Mouse (Mus musculus) heart, adult 11 months (tissue): ENCODE measurements around the gene Kirrel3.

Experiments
- DNase-seq: peaks from one replicate; pipeline ENCODE4 v3.0.0; 2022

Gene Kirrel3

GRCm38 (mm10) chr9:34905164-34905563 is 419.5 kb downstream of the Kirrel3 start:
- no peak for DNase-seq

DNA sequence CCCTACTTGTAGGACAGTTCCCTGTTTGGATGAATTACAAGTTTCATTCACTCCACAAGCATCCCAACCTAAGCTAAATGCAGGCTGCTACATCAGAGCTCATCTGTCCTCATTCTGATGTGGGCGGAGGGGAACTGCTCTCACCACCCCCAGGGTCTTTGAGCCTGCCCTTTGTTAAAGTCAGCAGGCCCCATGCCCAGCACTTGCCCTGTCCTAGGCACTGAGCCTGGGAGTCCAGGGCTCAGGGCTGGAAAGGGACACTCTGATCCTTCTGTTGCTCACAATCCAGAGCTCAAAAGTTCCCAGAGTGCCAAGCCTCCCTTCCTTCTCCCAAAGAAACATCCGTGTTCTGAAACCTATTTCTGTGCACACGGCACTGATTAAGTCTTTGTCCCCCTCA is 422.3 kb downstream of the Kirrel3 start:
- DNase-seq = no peak

GRCm38 (mm10) chr9:34911838-34912237 is 426.1 kb downstream of the Kirrel3 start:
- DNase-seq = no peak

DNA sequence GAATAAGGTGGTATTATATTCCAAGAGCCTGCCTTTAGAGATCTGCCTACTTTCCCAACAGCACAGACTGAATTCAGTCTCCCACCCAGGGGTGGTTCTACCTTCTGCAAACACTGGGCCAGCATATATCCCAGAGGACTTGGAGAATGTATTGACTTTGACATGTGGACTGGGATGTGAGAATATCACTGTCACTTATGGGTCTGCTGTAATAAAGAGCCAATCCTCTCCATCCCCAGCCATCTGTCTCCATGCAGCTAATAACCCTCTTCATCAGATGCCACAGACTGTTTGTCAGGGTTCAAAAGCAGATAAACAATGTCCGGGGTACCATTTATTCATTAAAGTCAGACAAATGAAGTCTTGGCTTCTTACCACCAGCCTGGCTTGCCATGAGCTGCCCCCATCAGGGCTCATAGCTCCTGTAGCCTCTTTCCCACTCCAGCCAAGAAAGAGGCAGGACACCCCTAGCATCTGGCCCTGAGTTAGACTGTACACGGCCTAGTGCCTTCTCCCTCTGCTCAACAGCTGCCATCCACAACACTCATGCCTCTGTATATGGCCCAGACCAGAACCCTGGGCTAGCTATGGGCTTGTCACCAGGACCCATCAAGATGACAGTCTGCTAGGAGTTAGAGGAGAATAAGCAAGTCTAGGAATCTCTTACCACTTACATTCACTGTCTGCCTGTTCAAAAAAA is 426.7 kb downstream of the Kirrel3 start:
- no peak for DNase-seq

- DNase-seq = no peak
Observed at GRCm38 (mm10) chr9:34912996-34913395, 427.3 kb downstream of the Kirrel3 start.

GRCm38 (mm10) chr9:34918976-34919375 is 433.3 kb downstream of the Kirrel3 start:
- no peak for DNase-seq

DNA sequence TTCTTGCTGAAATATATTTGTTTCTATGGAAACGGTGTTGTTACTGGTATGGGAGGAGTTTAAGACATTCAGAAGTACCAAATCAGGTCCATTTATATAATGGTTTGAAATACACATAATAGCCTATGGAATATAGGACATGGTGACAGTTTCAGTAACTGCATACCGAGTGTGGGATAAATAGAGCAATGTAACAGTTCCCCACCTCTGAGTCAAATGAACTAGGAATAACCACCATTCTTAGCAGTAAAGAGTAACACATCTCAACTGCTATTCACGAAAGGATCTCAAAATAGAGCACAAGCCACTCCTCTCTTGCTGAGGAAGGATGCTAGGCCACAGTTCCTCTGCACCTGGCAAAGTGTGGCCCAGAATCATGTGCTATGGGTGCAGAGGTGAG is 434.4 kb downstream of the Kirrel3 start:
- DNase-seq = no peak

DNA sequence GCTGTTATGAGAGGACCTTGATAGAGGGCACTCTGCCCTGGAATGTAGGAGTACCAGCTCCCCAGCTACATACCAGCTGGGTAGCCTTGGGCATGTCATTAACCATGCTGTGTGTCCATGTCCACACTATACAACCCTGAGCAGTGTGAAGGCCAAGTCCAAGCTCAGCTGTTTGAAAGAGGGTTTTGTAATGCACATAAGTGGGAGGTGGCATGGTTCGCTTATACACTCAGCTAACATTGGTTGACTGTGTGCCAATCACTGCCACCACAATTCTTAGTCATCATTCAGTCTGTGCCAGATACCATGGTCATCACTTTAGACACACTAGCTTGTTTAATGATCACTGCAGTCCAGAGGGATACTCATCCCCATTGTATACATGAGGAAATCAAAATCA is 436.2 kb downstream of the Kirrel3 start:
- DNase-seq = no peak

DNA sequence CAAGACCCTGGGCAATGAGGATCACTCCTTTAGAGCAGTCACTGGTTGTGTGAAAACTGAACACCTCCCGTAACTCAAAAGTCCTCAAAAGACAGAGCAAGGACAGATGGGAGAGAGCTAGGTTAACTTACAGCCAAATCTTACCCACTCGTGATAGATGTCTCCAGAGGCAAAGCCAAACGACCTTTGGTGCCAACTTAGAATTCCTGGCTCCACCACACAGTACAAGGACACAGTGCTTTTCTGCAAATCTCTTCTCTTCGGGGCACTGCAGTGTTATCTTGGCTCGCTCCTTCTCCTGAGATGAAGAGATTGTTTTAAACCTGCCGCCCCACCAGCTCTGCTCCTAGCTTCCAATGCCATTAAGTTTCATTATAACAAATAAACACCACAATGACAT is 437.0 kb downstream of the Kirrel3 start:
- no peak for DNase-seq

DNA sequence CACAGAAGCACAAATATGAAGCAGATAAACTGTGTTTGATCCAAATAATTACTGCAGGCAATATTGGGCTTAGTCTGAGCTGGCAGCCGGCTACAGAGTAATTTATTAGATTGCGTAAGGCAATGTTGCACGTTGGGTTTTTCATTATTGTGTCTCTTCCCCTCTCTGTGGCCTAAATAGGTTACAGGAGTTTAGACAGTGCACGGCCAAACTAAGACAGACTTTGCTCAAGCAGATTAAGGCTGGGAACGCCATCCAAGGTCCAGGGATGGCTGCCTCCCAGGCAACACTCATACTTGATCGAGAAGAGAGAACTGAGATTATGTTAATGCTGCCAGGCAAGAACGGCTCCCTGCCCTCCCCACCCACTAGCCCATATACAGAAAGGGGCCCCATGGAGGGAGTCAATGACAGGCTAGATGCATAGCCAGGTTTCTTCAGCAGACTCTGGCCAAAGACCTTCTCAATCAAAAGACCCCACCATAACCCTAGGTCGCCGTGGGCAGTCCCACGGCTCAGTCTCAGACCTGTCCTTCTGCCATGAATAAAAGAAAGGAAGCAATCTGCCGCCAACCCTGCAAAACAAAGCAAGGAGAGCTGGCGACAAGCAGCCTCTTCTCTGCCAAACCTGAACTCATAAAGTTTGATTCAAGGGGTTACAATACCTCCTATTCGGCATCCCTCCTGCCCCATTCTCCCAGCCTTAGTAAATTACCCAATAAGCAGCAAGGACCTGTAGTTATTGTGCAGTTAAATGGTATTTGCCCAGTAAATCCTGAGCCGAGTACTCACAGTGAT is 437.6 kb downstream of the Kirrel3 start:
- no peak for DNase-seq

GRCm38 (mm10) chr9:34925616-34926015 is 439.9 kb downstream of the Kirrel3 start:
- DNase-seq = no peak

DNA sequence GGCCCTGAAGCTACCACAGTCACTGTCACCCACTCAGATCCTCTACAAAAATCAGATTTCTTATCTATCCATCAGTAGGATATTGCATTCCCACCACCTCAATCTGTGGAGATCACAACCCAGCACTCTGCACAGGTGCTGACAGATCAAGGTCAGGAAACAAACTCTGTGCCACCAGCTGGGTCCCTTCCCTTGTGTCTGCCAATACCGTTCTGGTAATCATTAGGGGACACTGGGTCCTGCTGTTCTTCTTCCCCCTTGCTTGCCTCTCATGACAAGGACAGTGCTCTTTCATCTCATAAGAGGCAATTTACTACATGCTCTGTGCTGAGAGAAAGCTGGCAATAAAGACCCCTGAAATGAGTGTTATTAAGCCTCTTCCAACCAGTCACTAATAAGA is 444.7 kb downstream of the Kirrel3 start:
- no peak for DNase-seq

GRCm38 (mm10) chr9:34938140-34938539 is 452.4 kb downstream of the Kirrel3 start:
- no peak for DNase-seq

GRCm38 (mm10) chr9:34939621-34940020 is 453.9 kb downstream of the Kirrel3 start:
- DNase-seq = no peak

- no peak for DNase-seq
Observed at GRCm38 (mm10) chr9:34942122-34942831, 456.6 kb downstream of the Kirrel3 start.

DNA sequence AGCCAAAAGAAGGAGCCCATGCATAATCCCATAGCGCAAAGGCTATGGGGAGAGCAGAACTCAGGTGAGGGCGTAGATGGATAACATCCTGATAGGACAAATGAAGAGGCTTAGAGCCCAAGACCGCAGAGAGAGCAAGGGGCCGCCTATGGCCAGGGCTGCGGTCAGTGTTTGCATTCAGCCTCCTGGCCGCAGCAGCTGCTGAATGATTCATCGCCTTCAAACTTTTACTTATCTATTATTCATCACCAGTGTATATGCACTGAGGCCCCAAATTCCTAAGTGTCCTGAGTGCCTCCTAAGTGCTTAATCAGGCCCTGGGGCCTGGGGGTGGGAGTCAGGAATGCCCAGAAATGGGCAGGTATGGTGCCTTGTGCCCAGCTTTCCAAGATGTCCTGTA is 457.3 kb downstream of the Kirrel3 start:
- DNase-seq = no peak

- peak; percentile 60 for DNase-seq
Observed at GRCm38 (mm10) chr9:34945301-34945700, 459.6 kb downstream of the Kirrel3 start.

- no peak for DNase-seq
Observed at GRCm38 (mm10) chr9:34947258-34947657, 461.6 kb downstream of the Kirrel3 start.

GRCm38 (mm10) chr9:34947717-34948116 is 462.0 kb downstream of the Kirrel3 start:
- DNase-seq = peak; percentile 85

DNA sequence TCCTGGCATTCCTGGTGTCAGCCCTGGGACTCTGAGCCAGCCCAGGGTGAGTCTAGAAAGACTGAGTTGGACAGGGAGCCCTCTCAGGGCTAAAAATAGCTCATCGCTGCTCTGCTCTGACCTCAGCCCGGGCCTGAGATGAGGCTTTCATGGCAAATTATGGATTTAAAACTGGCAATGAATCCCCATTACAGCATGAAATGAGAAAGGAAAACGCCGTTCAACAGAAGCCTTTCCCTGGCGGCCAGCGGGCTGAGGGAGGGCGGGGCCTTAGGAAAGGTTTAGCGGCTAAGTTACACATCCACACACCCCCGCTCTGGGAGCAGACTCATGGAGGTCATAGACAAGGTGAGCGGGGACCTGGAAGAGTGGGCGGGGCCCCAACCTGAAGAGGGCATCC is 467.7 kb downstream of the Kirrel3 start:
- DNase-seq = peak; percentile 94

DNA sequence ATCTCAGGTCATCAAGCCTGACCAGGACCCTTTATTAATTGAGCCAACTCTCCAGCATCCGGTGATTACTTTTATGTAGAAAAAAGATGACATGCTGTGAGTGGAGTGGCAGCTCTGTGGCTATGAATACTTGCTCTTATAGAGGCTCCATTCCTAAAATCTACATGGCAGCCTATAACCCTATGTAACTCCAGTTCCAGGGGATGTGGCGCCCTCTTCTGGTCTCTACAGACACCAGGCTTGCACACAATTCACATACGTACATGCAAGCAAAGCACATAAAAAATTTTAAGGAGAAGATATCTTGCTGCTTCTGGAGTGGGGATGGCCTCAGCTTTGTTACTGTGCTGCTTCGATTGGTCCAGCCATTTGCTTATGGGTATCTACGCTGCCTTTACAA is 468.5 kb downstream of the Kirrel3 start:
- no peak for DNase-seq

DNA sequence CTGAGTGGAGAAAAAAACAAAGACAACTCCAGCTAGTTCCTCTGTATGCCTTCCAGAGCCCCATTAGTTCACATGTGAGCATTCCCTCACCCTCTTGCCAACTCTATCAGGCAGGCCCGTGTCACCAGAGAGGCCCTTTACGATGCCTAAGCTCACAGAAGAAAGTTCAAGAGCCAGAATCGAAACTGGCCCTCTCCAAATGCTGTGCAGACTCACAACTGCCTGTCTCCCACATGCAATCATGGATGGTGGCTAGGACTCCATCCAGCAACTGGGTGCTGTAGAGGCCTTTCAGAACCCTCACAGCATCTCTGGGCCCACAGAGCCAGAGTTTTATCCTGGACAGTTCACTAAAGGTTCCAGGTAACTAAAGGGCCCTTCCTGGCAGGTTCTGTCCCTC is 470.8 kb downstream of the Kirrel3 start:
- DNase-seq = peak; percentile 71

- DNase-seq = peak; percentile 87
Observed at GRCm38 (mm10) chr9:34957691-34958090, 472.0 kb downstream of the Kirrel3 start.
